ENCODE assay signal across 18 mouse cellular contexts in genomic region chr6:43642375-43642774, GRCm38 (mm10). TPM values are rescaled to one million over a fixed set of nuclear protein-coding genes. Genes with fewer than 3 reads are reported as not detected.
A peak's percentile ranks its signal among the peaks of the same experiment; 100 is the strongest.
DNase-seq lines count a peak whose midpoint lies in the region; ATAC-seq lines count a peak whose summit lies in the region.
"Had no signal": no experiment of that assay in that cellular context is flagged by ENCODE, and none has a peak within 500 bp of the region (broad histone marks: within the 10 kb centered on the region; RNA-seq: fewer than 3 reads in every experiment).

No protein-coding gene starts in this region.

- H3K4me1 ChIP-seq in forebrain, embryonic 10.5 days: no peaks in the 10 kb centered on the region
- H3K4me1 ChIP-seq: embryonic facial prominence, embryonic 13.5 days had no signal

- ATAC-seq in granulocyte monocyte progenitor cell, adult 5-6 weeks (replicated peaks; ENCODE audit: poor library complexity, severe bottlenecking): peak; percentile 39
- ATAC-seq: hindbrain, postnatal 0 days had no signal

- intact Hi-C loops in left cerebral cortex, postnatal 4 days (cut with DNase I): no loop called here

- no peak overlapping the region for H3K27ac ChIP-seq in forebrain, embryonic 10.5 days
- H3K27ac ChIP-seq: embryonic facial prominence, embryonic 13.5 days; heart, embryonic 13.5 days; hindbrain, postnatal 0 days; liver, embryonic 14.5 days had no signal

- H3K4me3 ChIP-seq in forebrain, embryonic 10.5 days: no peak overlapping the region
- H3K4me3 ChIP-seq: embryonic facial prominence, embryonic 13.5 days; heart, embryonic 13.5 days; megakaryocyte, embryonic 14.5 days had no signal

- no peaks in the 10 kb centered on the region for H3K36me3 ChIP-seq in forebrain, embryonic 10.5 days (replicated peaks)
- H3K36me3 ChIP-seq: embryonic facial prominence, embryonic 13.5 days; heart, embryonic 13.5 days had no signal

- WGBS in forebrain, embryonic 10.5 days: 93% methylated on average over 5 of the region's 5 CpGs

- H3K9me3 ChIP-seq in forebrain, embryonic 10.5 days: no peaks in the 10 kb centered on the region
- H3K9me3 ChIP-seq: embryonic facial prominence, embryonic 13.5 days; heart, embryonic 13.5 days; megakaryocyte, embryonic 14.5 days had no signal

- H3K27me3 ChIP-seq in forebrain, embryonic 10.5 days (ENCODE audit: poor library complexity, severe bottlenecking): no peaks in the 10 kb centered on the region
- H3K27me3 ChIP-seq: embryonic facial prominence, embryonic 13.5 days; heart, embryonic 13.5 days; megakaryocyte, embryonic 14.5 days had no signal

- DNase-seq in frontal cortex, postnatal 36 days (ENCODE audit: low spot score in 2 of 2): peak; percentile 35 to 67
- DNase-seq in frontal cortex, postnatal 25 days (ENCODE audit: low spot score in 2 of 2): no peak
- DNase-seq in left cerebral cortex, adult 11 months (ENCODE audit: low spot score): peak; percentile 50
- no peak for DNase-seq in left cerebral cortex, postnatal 4 days
- peak; percentile 69 for DNase-seq in telencephalon, adult 2 months (ENCODE audit: low read depth, low spot score)
- DNase-seq in forebrain, embryonic 10.5 days (ENCODE audit: extremely low spot score, low spot score): no peak
- DNase-seq: adrenal gland, postnatal 10 days; cerebellum, adult 8-10 months; heart, postnatal 36 days; kidney, adult 18-20 months; right cerebral cortex, postnatal 14 days; thymus, postnatal 36 days had no signal

RNA-seq across cellular contexts. Expression of gene Tpk1, which starts 23.7 kb away (rescaled TPM):
- 1 to 10 TPM; 3.9 to 6.0 TPM for total RNA-seq in left cerebral cortex, postnatal 4 days (2021)
- 2.8 and 3.0 TPM in 2 replicates for total RNA-seq in granulocyte monocyte progenitor cell, adult 5-6 weeks (2014; fragmentation: Nextera tagmentation)
- total RNA-seq in granulocyte monocyte progenitor cell, adult 5-6 weeks (2017): 3.9 and 4.0 TPM in 2 replicates
- polyA plus RNA-seq in forebrain, embryonic 10.5 days (2016; fragmentation: Nextera tagmentation; extraction: Ambion mirVana): 4.4 and 4.8 TPM in 2 replicates

Comparison
In these comparisons a context has a peak if more than half of its experiments do, and no peak if none do; other contexts are left out.
1. DNase-seq: peak in frontal cortex, postnatal 36 days (2 of 2), left cerebral cortex, adult 11 months (single experiment) and telencephalon, adult 2 months (single experiment); none in frontal cortex, postnatal 25 days (0 of 2), left cerebral cortex, postnatal 4 days (single experiment) and forebrain, embryonic 10.5 days (single experiment).